Mouse (Mus musculus): Measurements from ENCODE around the gene Zfp428.
"Not testable (repeated sequence)": the region's sequence is repeated elsewhere in the genome, so short reads cannot be mapped to it uniquely, and the experiment has no call there.

Gene Zfp428

GRCm38 (mm10) chr7:24480986-24481473, 25.8 kb upstream of the Zfp428 start:
- DNase-seq (ENCODE audit: low read depth, low spot score): no peak

- peak; percentile 81 for DNase-seq (ENCODE audit: low read depth, low spot score)
These were observed 25.2 kb upstream of the Zfp428 start, which contains the start of gene Cadm4 for GRCm38 (mm10) chr7:24481474-24482207. Gene Cadm4, plus strand, starts transcription at chr7:24482023.

- no peak for DNase-seq (ENCODE audit: low read depth, low spot score)
These were observed 24.4 kb upstream of the Zfp428 start for GRCm38 (mm10) chr7:24482208-24483020.

- not testable (repeated sequence) for DNase-seq (ENCODE audit: low read depth, low spot score)
These were observed 23.5 kb upstream of the Zfp428 start for GRCm38 (mm10) chr7:24483291-24483690.

- DNase-seq (ENCODE audit: low read depth, low spot score): no peak
These were observed 21.3 kb upstream of the Zfp428 start for GRCm38 (mm10) chr7:24485481-24485880.

- DNase-seq (ENCODE audit: low read depth, low spot score): no peak
These were observed 20.1 kb upstream of the Zfp428 start for GRCm38 (mm10) chr7:24486654-24487130.

- no peak for DNase-seq (ENCODE audit: low read depth, low spot score)
These were observed 19.4 kb upstream of the Zfp428 start for GRCm38 (mm10) chr7:24487403-24487802.

GRCm38 (mm10) chr7:24488303-24488702, 18.5 kb upstream of the Zfp428 start:
- no peak for DNase-seq (ENCODE audit: low read depth, low spot score)

GRCm38 (mm10) chr7:24499856-24500577, 6.8 kb upstream of the Zfp428 start:
- peak; percentile 28 for DNase-seq (ENCODE audit: low read depth, low spot score)

GRCm38 (mm10) chr7:24500929-24501328, 5.9 kb upstream of the Zfp428 start:
- no peak for DNase-seq (ENCODE audit: low read depth, low spot score)

- DNase-seq (ENCODE audit: low read depth, low spot score): no peak
These were observed 5.3 kb upstream of the Zfp428 start for GRCm38 (mm10) chr7:24501492-24501891.

- no peak for DNase-seq (ENCODE audit: low read depth, low spot score)
These were observed 2.8 kb upstream of the Zfp428 start for GRCm38 (mm10) chr7:24504004-24504403.

- peak; percentile 40 for DNase-seq (ENCODE audit: low read depth, low spot score)
These were observed 1.9 kb upstream of the Zfp428 start for GRCm38 (mm10) chr7:24504868-24505267.

GRCm38 (mm10) chr7:24505447-24506064, 1.2 kb upstream of the Zfp428 start:
- no peak for DNase-seq (ENCODE audit: low read depth, low spot score)

GRCm38 (mm10) chr7:24506065-24506459, 744 bp upstream of the Zfp428 start:
- no peak for DNase-seq (ENCODE audit: low read depth, low spot score)

GRCm38 (mm10) chr7:24506476-24506837, 349 bp upstream of the Zfp428 start:
- no peak for DNase-seq (ENCODE audit: low read depth, low spot score)

GRCm38 (mm10) chr7:24507726-24508114, 914 bp downstream of the Zfp428 start:
- DNase-seq (ENCODE audit: low read depth, low spot score): no peak

- DNase-seq (ENCODE audit: low read depth, low spot score): no peak
These were observed 5.5 kb downstream of the Zfp428 start, which contains the start of gene AC161166.1 for GRCm38 (mm10) chr7:24512355-24512754. Gene AC161166.1, minus strand, starts transcription at chr7:24512455.

GRCm38 (mm10) chr7:24516319-24516718, 9.5 kb downstream of the Zfp428 start:
- DNase-seq (ENCODE audit: low read depth, low spot score): not testable (repeated sequence)

- DNase-seq (ENCODE audit: low read depth, low spot score): no peak
These were observed 10.3 kb downstream of the Zfp428 start for GRCm38 (mm10) chr7:24517077-24517476.

GRCm38 (mm10) chr7:24517654-24518053, 10.8 kb downstream of the Zfp428 start:
- no peak for DNase-seq (ENCODE audit: low read depth, low spot score)

All from forelimb bud, embryonic 11.5 days (tissue).